Mouse (Mus musculus) spleen, postnatal 36 days (tissue): Measurements from ENCODE around the gene Tmem38b.

Experiments used
- DNase-seq, 2 experiments: peaks; one replicate each; pipeline ENCODE4 v3.0.0; 2022; ENCODE audit warnings: low spot score in 2 of 2, mixed read lengths in 1 of 2

The Tmem38b gene

DNA sequence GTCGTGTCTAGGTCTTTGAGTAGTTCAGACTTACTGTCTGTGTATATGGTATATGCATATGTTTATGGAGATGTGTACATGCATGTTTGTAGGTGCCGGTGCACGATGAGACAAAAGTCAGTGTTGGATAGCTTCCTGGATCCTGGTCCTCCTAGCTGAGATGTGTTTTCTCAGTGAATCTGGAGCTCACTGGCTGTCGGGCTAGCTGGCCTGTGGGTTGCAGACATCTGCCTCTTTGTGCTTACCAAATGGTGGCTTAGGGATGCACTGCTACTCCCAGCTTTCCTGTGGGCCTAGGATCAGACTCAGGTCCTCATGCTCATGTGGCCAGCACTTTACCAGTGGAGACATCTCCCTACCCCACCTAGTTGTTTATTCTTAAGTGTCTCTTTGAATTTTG lies 4.2 kb downstream of the Tmem38b start:
- DNase-seq = no peak

GRCm38 (mm10) chr4:53830579-53830978 lies 4.7 kb downstream of the Tmem38b start:
- DNase-seq = no peak

GRCm38 (mm10) chr4:53832321-53832720 lies 6.5 kb downstream of the Tmem38b start:
- peak in 1 of 2 experiments; percentile 7 for DNase-seq

- DNase-seq = no peak
Measured at GRCm38 (mm10) chr4:53836978-53837377, 11.1 kb downstream of the Tmem38b start.

DNA sequence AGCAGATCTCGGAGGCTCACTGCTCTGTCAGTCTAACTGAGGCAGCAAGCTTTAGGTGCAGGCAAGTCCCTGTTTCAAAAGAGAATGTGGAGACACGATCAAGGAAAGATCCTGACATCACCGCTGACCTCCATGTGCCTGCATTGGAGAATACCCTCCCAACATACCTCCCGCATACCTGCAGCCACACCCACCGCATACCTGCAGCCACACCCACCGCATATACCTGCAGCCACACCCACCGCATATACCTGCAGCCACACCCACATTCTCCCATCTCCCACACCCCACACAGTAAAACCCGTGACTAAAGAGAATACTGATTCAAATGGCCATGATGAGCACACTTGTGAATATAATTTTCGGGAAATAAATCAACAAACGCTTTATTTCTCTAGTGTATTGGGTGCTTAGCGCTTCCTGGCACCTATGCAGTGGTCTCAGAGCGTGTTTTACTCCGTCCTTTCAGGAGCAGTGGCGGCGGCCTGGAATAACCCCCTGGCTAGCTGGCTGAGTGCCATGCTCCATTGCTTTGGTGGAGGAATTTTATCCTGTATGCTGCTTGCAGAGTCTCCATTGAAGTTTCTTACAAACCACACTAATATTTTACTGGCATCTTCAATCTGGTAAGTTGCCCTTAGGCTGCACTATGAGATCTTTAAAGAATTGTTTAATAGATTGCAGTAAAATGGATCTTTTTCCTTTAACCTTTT lies 14.5 kb downstream of the Tmem38b start:
- no peak for DNase-seq

- no peak for DNase-seq
Measured at GRCm38 (mm10) chr4:53843553-53843952, 17.7 kb downstream of the Tmem38b start.

- DNase-seq = peak in 1 of 2 experiments; percentile 34
Measured at GRCm38 (mm10) chr4:53844835-53845619, 19.2 kb downstream of the Tmem38b start.

DNA sequence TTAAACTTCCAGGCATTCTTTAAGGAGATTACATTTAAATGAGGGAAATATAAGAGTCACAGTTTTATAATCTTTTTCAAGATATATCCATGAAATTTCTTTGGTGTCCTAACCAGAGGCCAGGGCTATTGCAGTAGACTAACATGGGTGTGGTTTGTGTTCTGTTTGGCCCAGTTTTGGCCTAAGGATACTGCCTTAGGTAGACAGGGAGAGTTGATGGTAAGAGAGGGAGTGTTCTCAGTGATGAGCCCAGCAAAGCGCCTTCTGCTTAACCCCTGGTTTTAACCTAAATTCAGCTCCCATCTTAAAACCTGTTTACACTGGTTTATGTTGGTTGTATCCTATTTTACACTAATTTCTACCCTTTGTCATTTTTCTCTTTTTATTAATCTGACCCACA lies 19.8 kb downstream of the Tmem38b start:
- no peak for DNase-seq

DNA sequence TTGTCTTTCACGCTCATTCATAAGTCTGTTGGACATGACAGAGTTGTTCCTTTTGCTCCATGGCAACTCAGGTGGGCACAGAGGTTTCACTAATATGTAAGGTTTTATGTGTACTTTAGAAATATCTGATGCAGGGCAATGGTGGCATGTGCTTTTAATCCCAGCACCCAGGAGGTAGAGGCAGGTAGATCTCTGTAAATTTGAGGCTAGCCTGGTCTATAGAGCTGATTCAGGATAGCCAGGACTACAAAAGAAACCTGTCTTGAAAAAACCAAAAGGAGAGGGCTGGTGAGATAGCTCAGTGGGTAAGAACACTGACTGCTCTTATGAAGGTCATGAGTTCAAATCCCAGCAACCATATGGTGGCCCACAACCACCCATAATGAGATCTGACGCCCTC lies 20.5 kb downstream of the Tmem38b start:
- no peak for DNase-seq

DNA sequence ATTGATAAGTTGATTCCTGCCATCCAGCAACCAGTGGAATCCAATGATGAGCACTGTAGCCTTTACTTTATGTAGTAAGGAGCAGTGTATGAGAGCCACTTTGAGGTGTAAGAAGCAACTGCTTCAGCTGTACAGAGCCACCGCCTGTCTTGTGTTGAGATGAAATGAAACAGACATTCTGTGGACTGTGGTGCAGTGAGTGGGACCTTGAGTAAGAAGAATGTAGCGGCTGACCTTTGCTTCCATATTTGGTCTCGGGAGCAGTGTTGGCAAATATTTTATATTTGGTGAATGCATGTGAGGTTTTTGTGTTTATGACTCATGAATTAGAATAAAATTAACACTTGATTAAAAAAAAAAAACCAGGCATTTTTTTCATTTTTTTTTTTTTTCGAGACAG lies 21.7 kb downstream of the Tmem38b start:
- DNase-seq = no peak

- DNase-seq = no peak
Measured at GRCm38 (mm10) chr4:53848308-53848707, 22.5 kb downstream of the Tmem38b start.

DNA sequence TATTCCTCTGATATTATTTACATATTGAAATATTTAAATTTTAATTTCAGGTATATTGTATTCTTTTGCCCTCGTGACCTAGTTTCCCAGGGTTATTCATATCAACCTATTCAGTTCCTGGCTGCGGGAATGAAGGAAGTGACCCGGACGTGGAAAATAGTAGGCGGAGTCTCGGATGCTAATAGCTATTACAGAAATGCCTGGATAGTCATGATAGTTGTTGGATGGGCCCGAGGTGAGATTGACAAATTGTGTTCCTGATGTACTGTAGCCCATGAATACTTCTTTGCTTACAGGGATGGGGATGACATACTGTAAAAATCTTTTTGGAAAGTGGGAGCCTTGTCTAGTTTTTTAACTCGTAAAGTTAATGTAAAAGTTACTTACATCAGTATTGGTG lies 23.0 kb downstream of the Tmem38b start:
- no peak for DNase-seq

GRCm38 (mm10) chr4:53849804-53850203 lies 24.0 kb downstream of the Tmem38b start:
- DNase-seq = no peak

DNA sequence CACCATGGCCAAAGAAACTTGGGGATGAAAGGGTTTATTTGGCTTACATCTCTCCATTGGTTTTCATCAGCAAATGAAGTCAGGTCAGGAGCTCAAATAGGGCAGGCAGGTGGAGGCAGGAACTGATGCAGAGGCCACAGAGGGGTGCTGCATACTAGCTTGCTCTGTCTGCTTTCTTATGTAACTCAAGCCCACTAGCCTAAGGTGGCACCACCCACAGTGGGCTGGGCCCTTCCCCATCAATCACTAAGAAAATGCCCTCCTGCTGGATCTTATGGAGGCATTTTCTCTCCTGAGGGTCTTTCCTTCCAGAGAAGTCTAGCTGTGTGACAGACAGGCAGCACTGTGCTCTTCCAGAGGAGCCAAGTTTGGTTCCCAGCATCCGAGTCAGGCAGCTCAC lies 27.5 kb downstream of the Tmem38b start:
- DNase-seq = no peak

DNA sequence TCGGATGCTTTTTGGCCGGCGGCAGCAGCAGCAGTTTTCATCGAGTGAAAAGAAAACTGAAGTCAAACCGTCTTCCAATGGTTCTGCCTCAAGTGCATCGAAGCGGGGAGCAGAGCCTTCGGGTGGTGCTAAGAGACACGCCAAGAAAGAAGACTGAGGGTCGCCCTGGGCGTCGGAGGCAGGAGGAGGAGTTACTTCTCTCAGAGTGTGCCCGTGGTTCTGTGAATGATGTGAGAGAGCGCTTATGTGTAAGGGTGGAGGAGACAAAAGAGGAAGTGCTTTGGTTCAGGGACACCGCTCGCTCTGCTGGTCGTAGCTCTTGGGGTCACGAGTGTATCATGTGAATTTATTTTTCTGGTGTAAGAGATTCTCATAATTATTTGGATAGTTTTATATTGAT lies 34.1 kb downstream of the Tmem38b start:
- DNase-seq = peak; percentile 44 to 48

GRCm38 (mm10) chr4:53862101-53862500 lies 36.3 kb downstream of the Tmem38b start:
- no peak for DNase-seq

- DNase-seq = no peak
Measured at GRCm38 (mm10) chr4:53864098-53864820, 38.4 kb downstream of the Tmem38b start.

DNA sequence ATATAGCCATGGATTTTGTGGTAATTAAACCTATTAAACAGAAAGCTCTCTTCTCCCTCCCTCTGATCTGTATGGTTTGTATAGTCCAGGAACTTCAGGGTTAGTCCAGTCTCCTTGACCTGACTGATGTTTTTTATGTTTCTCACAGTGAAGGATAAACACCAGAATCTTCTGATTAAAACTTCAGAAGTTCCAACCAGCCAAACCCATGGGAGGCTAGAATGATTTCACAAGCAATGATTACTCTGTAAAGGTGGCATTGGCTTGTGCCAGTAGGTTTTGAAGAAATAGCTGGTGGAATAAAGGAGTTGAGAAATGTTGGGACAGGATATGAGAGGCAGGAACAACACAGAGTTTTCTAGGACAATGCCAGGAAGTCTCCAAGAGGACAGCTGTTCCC lies 40.6 kb downstream of the Tmem38b start:
- DNase-seq = no peak

GRCm38 (mm10) chr4:53878542-53879417 lies 52.9 kb downstream of the Tmem38b start:
- DNase-seq = no peak

- DNase-seq = no peak
Measured at GRCm38 (mm10) chr4:53882921-53883682, 57.3 kb downstream of the Tmem38b start.
